Comparison of ENCODE assay signal across 19 mouse cellular contexts in genomic region chr11:77499354-77499753, GRCm38 (mm10). TPM values are rescaled to one million over a fixed set of nuclear protein-coding genes. Genes with fewer than 3 reads are reported as not detected.
DNase-seq lines count a peak whose midpoint lies in the region; ATAC-seq and TF ChIP-seq lines count a peak whose summit lies in the region.
"Had no signal": no experiment of that assay in that cellular context is flagged by ENCODE, and none has a peak within 500 bp of the region (broad histone marks: within the 10 kb centered on the region; RNA-seq: fewer than 3 reads in every experiment).

No protein-coding gene starts in this region.

- no peaks in the 10 kb centered on the region for H3K9me3 ChIP-seq in hindbrain, embryonic 12.5 days (replicated peaks)
- no peaks in the 10 kb centered on the region for H3K9me3 ChIP-seq in hindbrain, embryonic 14.5 days (ENCODE audit: control insufficient read depth, low read length)
- no peaks in the 10 kb centered on the region for H3K9me3 ChIP-seq in E14TG2a.4 (ENCODE audit: low read length)
- H3K9me3 ChIP-seq: embryonic facial prominence, embryonic 12.5 days; stomach, embryonic 15.5 days had no signal

- no peak overlapping the region for H3K4me2 ChIP-seq in hindbrain, embryonic 12.5 days (replicated peaks)
- H3K4me2 ChIP-seq in hindbrain, embryonic 14.5 days (replicated peaks) = no peak overlapping the region
- H3K4me2 ChIP-seq: embryonic facial prominence, embryonic 12.5 days; stomach, embryonic 15.5 days had no signal

- 85% methylated on average over 7 of the region's 7 CpGs for WGBS in hindbrain, embryonic 12.5 days
- WGBS in hindbrain, embryonic 14.5 days = 82% methylated on average over 7 of the region's 7 CpGs

- H3K9ac ChIP-seq in hindbrain, embryonic 12.5 days = 0 out of 2 replicates have a peak overlapping the region, but pooled peaks have one; percentile 9
- H3K9ac ChIP-seq in hindbrain, embryonic 14.5 days = no peak overlapping the region
- H3K9ac ChIP-seq: embryonic facial prominence, embryonic 12.5 days; stomach, embryonic 15.5 days had no signal

- ATAC-seq in cerebellum, adult (ENCODE audit: insufficient number of reproducible peaks, low FRiP score, low TSS enrichment) = peak; percentile 29; the same call in 1 of the 2 replicates
- no peak for ATAC-seq in hindbrain, embryonic 12.5 days (ENCODE audit: low FRiP score)
- no peak for ATAC-seq in hindbrain, embryonic 14.5 days (ENCODE audit: low FRiP score)
- ATAC-seq in activated CD4-positive, CD25-positive, alpha-beta regulatory T cell, adult 4 months = no peak
- ATAC-seq: liver, postnatal 0 days had no signal

- peaks cover 58% of the 10 kb centered on the region for H3K4me1 ChIP-seq in hindbrain, embryonic 12.5 days
- peaks cover 33% of the 10 kb centered on the region for H3K4me1 ChIP-seq in hindbrain, embryonic 14.5 days (replicated peaks; ENCODE audit: control insufficient read depth, insufficient read depth, low read length)
- H3K4me1 ChIP-seq in E14TG2a.4 (replicated peaks; ENCODE audit: low read depth, low read length) = peaks cover 99% of the 10 kb centered on the region

- H3K27ac ChIP-seq in hindbrain, embryonic 12.5 days = no peak overlapping the region
- no peak overlapping the region for H3K27ac ChIP-seq in hindbrain, embryonic 14.5 days
- H3K27ac ChIP-seq: embryonic facial prominence, embryonic 12.5 days; stomach, embryonic 15.5 days had no signal

- H3K27me3 ChIP-seq in hindbrain, embryonic 12.5 days = no peaks in the 10 kb centered on the region
- H3K27me3 ChIP-seq in hindbrain, embryonic 14.5 days (ENCODE audit: control insufficient read depth, insufficient read depth, low read length) = no peaks in the 10 kb centered on the region
- H3K27me3 ChIP-seq in E14TG2a.4 (ENCODE audit: insufficient read depth, low read length) = no peaks in the 10 kb centered on the region
- H3K27me3 ChIP-seq: embryonic facial prominence, embryonic 12.5 days; stomach, embryonic 15.5 days had no signal

- H3K4me3 ChIP-seq in hindbrain, embryonic 12.5 days = no peak overlapping the region
- no peak overlapping the region for H3K4me3 ChIP-seq in hindbrain, embryonic 14.5 days (replicated peaks; ENCODE audit: low read length)
- peak overlapping the region; percentile 48; the same call in 1 of the 2 replicates for H3K4me3 ChIP-seq in E14TG2a.4 (replicated peaks; ENCODE audit: low read length)
- H3K4me3 ChIP-seq: embryonic facial prominence, embryonic 12.5 days; stomach, embryonic 15.5 days had no signal

- peaks cover 45% of the 10 kb centered on the region for H3K36me3 ChIP-seq in hindbrain, embryonic 12.5 days
- H3K36me3 ChIP-seq in hindbrain, embryonic 14.5 days (replicated peaks; ENCODE audit: control insufficient read depth, insufficient read depth) = peaks cover 52% of the 10 kb centered on the region
- H3K36me3 ChIP-seq in E14TG2a.4 (ENCODE audit: insufficient read depth, low read length) = peaks cover 63% of the 10 kb centered on the region

- TF ChIP-seq CTCF in E14TG2a.4 (conservative IDR thresholded peaks at IDR 0.05; ENCODE audit: low read length) = no peak

- no peak for DNase-seq in cerebellum, postnatal 4 days (ENCODE audit: low spot score in 2 of 2)
- no peak for DNase-seq in hindbrain, embryonic 14.5 days (ENCODE audit: low spot score)
- peak; percentile 89 for DNase-seq in cerebellum, adult 9-11 months
- no peak for DNase-seq in liver
- DNase-seq: adrenal gland, postnatal 36 days; kidney, postnatal 10 days; layer of hippocampus, postnatal 36 days; liver, postnatal 0 days; spleen, adult 18-20 months; thymus, postnatal 14 days had no signal

RNA-seq across cellular contexts. Expression of gene Git1, which starts 6.0 kb away (rescaled TPM):
- 10.9 and 13.4 TPM in 2 replicates for polyA plus RNA-seq in hindbrain, embryonic 12.5 days (2016; fragmentation: Nextera tagmentation; extraction: Ambion mirVana)
- polyA plus RNA-seq in hindbrain, embryonic 14.5 days (2014; fragmentation: Nextera tagmentation; extraction: Ambion mirVana) = 21.3 and 23.2 TPM in 2 replicates
- polyA plus RNA-seq in activated CD4-positive, CD25-positive, alpha-beta regulatory T cell, adult 4 months (2017; shearing (Covaris generic)) = 1 to 10 TPM; 8.6 to 9.2 TPM

RNA-seq across cellular contexts. Expression of gene Ankrd13b, which starts 9.9 kb away (rescaled TPM):
- 28.3 and 29.2 TPM in 2 replicates for polyA plus RNA-seq in hindbrain, embryonic 12.5 days (2016; fragmentation: Nextera tagmentation; extraction: Ambion mirVana)
- polyA plus RNA-seq in hindbrain, embryonic 14.5 days (2014; fragmentation: Nextera tagmentation; extraction: Ambion mirVana) = 44.5 and 45.0 TPM in 2 replicates
- 1 to 10 TPM in 1 of 2 experiments, under 1 TPM in 1; 0.93 to 1.2 TPM for polyA plus RNA-seq in activated CD4-positive, CD25-positive, alpha-beta regulatory T cell, adult 4 months (2017; shearing (Covaris generic))

RNA-seq across cellular contexts. Expression of gene Abhd15, which starts 15.6 kb away (rescaled TPM):
- 3.5 and 4.2 TPM in 2 replicates for polyA plus RNA-seq in hindbrain, embryonic 12.5 days (2016; fragmentation: Nextera tagmentation; extraction: Ambion mirVana)
- 1.7 and 2.7 TPM in 2 replicates for polyA plus RNA-seq in hindbrain, embryonic 14.5 days (2014; fragmentation: Nextera tagmentation; extraction: Ambion mirVana)
- polyA plus RNA-seq in activated CD4-positive, CD25-positive, alpha-beta regulatory T cell, adult 4 months (2017; shearing (Covaris generic)) = 1 to 10 TPM; 2.3 to 2.6 TPM

RNA-seq across cellular contexts. Expression of gene Trp53i13, which starts 16.4 kb away (rescaled TPM):
- polyA plus RNA-seq in hindbrain, embryonic 12.5 days (2016; fragmentation: Nextera tagmentation; extraction: Ambion mirVana) = 29.7 and 32.3 TPM in 2 replicates
- polyA plus RNA-seq in hindbrain, embryonic 14.5 days (2014; fragmentation: Nextera tagmentation; extraction: Ambion mirVana) = 13.3 and 15.1 TPM in 2 replicates
- 10 to 100 TPM in 1 of 2 experiments, 1 to 10 TPM in 1; 9.8 to 11.2 TPM for polyA plus RNA-seq in activated CD4-positive, CD25-positive, alpha-beta regulatory T cell, adult 4 months (2017; shearing (Covaris generic))

RNA-seq across cellular contexts. Expression of gene Gm10392, which starts 19.6 kb away (rescaled TPM):
- polyA plus RNA-seq in hindbrain, embryonic 12.5 days (2016; fragmentation: Nextera tagmentation; extraction: Ambion mirVana) = 0.14 TPM in 1 of 2 replicates, not detected in the other
- polyA plus RNA-seq in hindbrain, embryonic 14.5 days (2014; fragmentation: Nextera tagmentation; extraction: Ambion mirVana) = not detected in 2 replicates
- polyA plus RNA-seq in activated CD4-positive, CD25-positive, alpha-beta regulatory T cell, adult 4 months (2017; shearing (Covaris generic)) = 1 to 10 TPM in 1 of 2 experiments, under 1 TPM in 1; 0.85 to 1.6 TPM
- polyA plus RNA-seq: embryonic facial prominence, embryonic 12.5 days; frontal cortex, adult 2 months; intestine, embryonic 14.5 days; neural tube, embryonic 14.5 days had no signal

Comparison
In these comparisons a context has a peak if more than half of its experiments do, and no peak if none do; other contexts are left out.
1. RNA of gene Ankrd13b, which starts 9.9 kb away (polyA plus RNA-seq): 44.5 to 45.0 TPM in hindbrain, embryonic 14.5 days and 28.3 to 29.2 TPM in hindbrain, embryonic 12.5 days; 0.93 to 1.2 TPM in activated CD4-positive, CD25-positive, alpha-beta regulatory T cell, adult 4 months; every median in the first group is over 10 times any median in the second.